Mouse (Mus musculus) limb, embryonic 11.5 days (tissue): ENCODE data around the gene Yars. TPM values are rescaled to one million over a fixed set of nuclear protein-coding genes. Genes with fewer than 3 reads are reported as not detected.

Source experiments
- ATAC-seq: fragments of 200-750 bp; cut with Nextera tagmentation; 2 replicates; pipeline ENCODE4 v1.8.0; 2017; ENCODE audit warnings: low read depth; ENCODE audit not compliant: insufficient number of reproducible peaks, low FRiP score, low TSS enrichment
- DNase-seq: peaks from one replicate; pipeline ENCODE4 v3.0.0-alpha.2; 2015; ENCODE audit warnings: low spot score
- H3K27ac ChIP-seq: fragments of 300-500 bp; sonication (generic); replicated peaks from 2 replicates; pipeline ENCODE4 v1.5.1; 2014; ENCODE audit warnings: low read depth, mild to moderate bottlenecking, low read length
- H3K27me3 ChIP-seq: fragments of 300-500 bp; sonication (generic); 2 replicates; pipeline ENCODE4 v1.6.1; 2014; ENCODE audit warnings: mild to moderate bottlenecking, low read length, mixed read lengths; ENCODE audit not compliant: control insufficient read depth, insufficient read depth
- H3K36me3 ChIP-seq: fragments of 300-500 bp; sonication (generic); 2 replicates; pipeline ENCODE4 v1.6.1; 2014; ENCODE audit warnings: mild to moderate bottlenecking, low read length, moderate library complexity, mixed read lengths; ENCODE audit not compliant: control insufficient read depth, insufficient read depth
- H3K4me1 ChIP-seq: fragments of 300-500 bp; sonication (generic); 2 replicates; pipeline ENCODE4 v1.6.1; 2014; ENCODE audit warnings: low read length, mixed read lengths; ENCODE audit not compliant: control insufficient read depth, insufficient read depth
- H3K4me2 ChIP-seq: fragments of 300-500 bp; sonication (generic); 2 replicates; pipeline ENCODE4 v1.6.1; 2014; ENCODE audit warnings: low read depth, mild to moderate bottlenecking, moderate library complexity; ENCODE audit not compliant: severe bottlenecking
- H3K4me3 ChIP-seq: fragments of 300-500 bp; sonication (generic); 2 replicates; pipeline ENCODE4 v1.5.1; 2014; ENCODE audit warnings: low read depth, low read length
- H3K9ac ChIP-seq: fragments of 300-500 bp; sonication (generic); 2 replicates; pipeline ENCODE4 v1.6.1; 2014; ENCODE audit warnings: mild to moderate bottlenecking, low read length
- H3K9me3 ChIP-seq: fragments of 300-500 bp; sonication (generic); 2 replicates; pipeline ENCODE4 v1.6.1; 2016; ENCODE audit warnings: low read length; ENCODE audit not compliant: control insufficient read depth
- WGBS: fragments of 180-500 bp; shearing (Covaris S2); extraction: QIAGEN DNeasy Blood & Tissue Kit; methylation state at CpG from one replicate; pipeline ENCODE4 v1.1.7; 2014; 5-methylcytosine and 5-hydroxymethylcytosine counted together
- polyA plus RNA-seq: library from polyadenylated mRNA; unstranded; fragments of >200 nt; fragmentation: Nextera tagmentation; extraction: Ambion mirVana; gene quantifications from 2 replicates; pipeline ENCODE4 v1.2.1, GENCODE M21; 2014

The Yars gene
- polyA plus RNA-seq, 1 experiment from 2014 or later, result 84.8 TPM

- Histone ChIP-seq H3K4me2 (no peak overlapping the region), H3K27me3 (peaks cover 42% of the 10 kb centered on the region), H3K4me1 (peaks cover 15% of the 10 kb centered on the region), H3K27ac (no peak overlapping the region), H3K4me3 (no peak overlapping the region), H3K9ac (no peak overlapping the region), H3K9me3 (no peaks in the 10 kb centered on the region), H3K36me3 (no peaks in the 10 kb centered on the region)
- no peak for ATAC-seq
- WGBS, result 37% methylated on average over 15 of the region's 15 CpGs
- no peak for DNase-seq
Observed at GRCm38 (mm10) chr4:129246360-129247301, 57.1 kb downstream of the Yars start.

- H3K9me3 ChIP-seq, result no peaks in the 10 kb centered on the region
- H3K27me3 ChIP-seq, result peaks cover 42% of the 10 kb centered on the region
- no peak overlapping the region for H3K27ac ChIP-seq
- peak overlapping the region; percentile 49 for H3K4me3 ChIP-seq
- peak overlapping the region; percentile 68 for H3K9ac ChIP-seq
- WGBS, result 9% methylated on average over 24 of the region's 24 CpGs
- H3K36me3 ChIP-seq, result no peaks in the 10 kb centered on the region
- H3K4me1 ChIP-seq, result peaks cover 11% of the 10 kb centered on the region
- no peak for ATAC-seq
- DNase-seq, result no peak
- peak overlapping the region; percentile 100 for H3K4me2 ChIP-seq
Observed at GRCm38 (mm10) chr4:129247381-129248242, 58.1 kb downstream of the Yars start.

DNA sequence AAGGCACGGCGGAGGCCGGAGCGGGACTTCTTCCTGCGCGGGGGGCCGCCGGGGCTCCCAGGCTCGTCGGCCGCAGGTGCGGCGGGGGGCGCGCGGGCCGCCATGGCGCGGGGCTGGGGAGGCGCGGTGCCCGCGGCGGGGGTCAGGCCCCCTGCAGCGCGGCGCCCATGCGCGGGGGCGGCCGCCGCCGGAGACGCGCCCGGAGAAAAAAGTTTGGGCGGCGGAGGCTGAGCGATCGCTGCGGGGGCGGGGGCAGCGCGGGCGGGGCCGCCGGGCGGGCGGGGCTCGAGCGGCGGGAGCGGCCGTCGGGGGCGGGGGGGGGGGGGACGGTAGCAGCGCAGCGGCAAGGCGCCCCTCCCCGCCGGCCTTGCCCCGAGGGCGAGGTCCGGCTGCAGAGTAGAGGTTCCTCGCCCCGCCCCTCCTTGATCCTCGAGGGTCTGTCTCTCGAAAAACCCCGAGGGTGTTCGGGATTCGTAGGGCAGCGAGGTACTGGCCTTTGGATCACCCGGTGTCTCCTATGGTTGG, 58.7 kb downstream of the Yars start:
- ATAC-seq, result no peak
- H3K27ac ChIP-seq, result no peak overlapping the region
- WGBS, result under 1% methylated on average over 34 of the region's 74 CpGs

DNA sequence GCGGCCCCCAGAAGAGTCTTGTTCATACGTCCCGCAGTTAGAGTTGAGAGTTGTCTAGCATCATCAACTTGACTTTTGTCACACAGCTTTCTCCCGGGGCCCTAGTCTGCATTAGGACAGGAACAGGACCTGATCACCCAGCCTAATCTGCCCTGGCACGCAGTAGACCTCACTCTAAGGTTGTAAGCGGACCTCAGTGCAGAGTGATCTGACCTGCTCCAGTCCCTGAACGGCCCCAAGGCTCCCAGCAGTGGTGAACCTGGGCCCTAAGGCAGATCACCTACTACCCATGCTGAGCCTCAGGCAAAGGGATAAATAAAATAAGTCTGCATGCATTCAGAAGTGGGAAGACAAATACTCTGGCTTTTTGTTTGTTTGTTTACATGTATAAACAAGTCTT, 59.7 kb downstream of the Yars start:
- H3K27me3 ChIP-seq, result peaks cover 42% of the 10 kb centered on the region

More for the DNA sequence above, 58.7 kb downstream of the Yars start:
- peak; percentile 42 for DNase-seq
- peaks cover 11% of the 10 kb centered on the region for H3K4me1 ChIP-seq
- H3K9me3 ChIP-seq, result no peaks in the 10 kb centered on the region
- peak overlapping the region; percentile 68 for H3K9ac ChIP-seq
- H3K27me3 ChIP-seq, result peaks cover 42% of the 10 kb centered on the region
- H3K4me3 ChIP-seq, result peak overlapping the region; percentile 49
- H3K4me2 ChIP-seq, result peak overlapping the region; percentile 100
- H3K36me3 ChIP-seq, result no peaks in the 10 kb centered on the region

DNA sequence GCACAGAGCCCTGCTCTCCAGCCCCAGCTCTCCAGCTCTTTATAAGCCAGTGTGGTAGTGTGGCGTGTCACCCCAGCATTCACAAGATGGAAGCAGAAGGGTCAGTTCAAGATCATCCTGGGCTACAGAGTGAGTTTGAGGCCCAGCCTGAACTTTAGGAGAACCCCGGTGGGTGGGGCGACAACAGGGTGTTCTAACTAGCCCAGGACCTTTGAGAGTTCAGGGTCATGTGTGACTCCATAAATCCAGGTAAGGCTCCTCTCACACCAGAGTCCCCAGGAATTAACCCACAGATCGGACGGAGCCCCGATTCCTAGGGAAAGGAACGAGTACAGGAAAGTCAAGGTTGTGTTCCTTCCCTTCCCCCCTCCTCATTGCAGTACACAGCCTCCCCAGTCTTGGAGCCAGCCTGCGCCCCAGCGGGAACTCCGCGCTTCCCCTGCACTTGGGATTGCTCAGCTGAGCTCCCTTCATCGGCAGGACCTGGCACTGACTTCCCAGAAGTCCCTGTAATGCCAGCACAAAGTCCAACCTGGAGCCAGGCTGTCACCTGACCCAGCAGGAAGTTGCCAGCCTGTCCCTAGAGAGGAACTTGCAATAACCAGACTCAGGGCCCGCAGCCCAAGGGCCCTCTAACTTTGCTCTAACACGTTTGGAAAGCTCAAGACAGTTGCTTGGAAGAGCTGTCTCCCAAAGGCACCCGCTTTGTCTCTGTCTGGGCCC, 61.4 kb downstream of the Yars start:
- peaks cover 11% of the 10 kb centered on the region for H3K4me1 ChIP-seq
- H3K27me3 ChIP-seq, result peaks cover 39% of the 10 kb centered on the region
- ATAC-seq, result 0 out of 2 replicates have a peak, but pooled peaks have one; percentile 15
- DNase-seq, result no peak
- peak overlapping the region; percentile 30; the same call in 1 of the 2 replicates for H3K4me2 ChIP-seq
- H3K9me3 ChIP-seq, result no peaks in the 10 kb centered on the region
- WGBS, result 19% methylated on average over 15 of the region's 15 CpGs
- no peaks in the 10 kb centered on the region for H3K36me3 ChIP-seq
- peak overlapping the region; percentile 5; the same call in 1 of the 2 replicates for H3K4me3 ChIP-seq
- no peak overlapping the region for H3K27ac ChIP-seq
- no peak overlapping the region for H3K9ac ChIP-seq

More for the DNA sequence above, 59.7 kb downstream of the Yars start:
- Histone ChIP-seq H3K27ac (no peak overlapping the region), H3K4me2 (no peak overlapping the region), H3K4me3 (no peak overlapping the region), H3K9ac (no peak overlapping the region), H3K36me3 (no peaks in the 10 kb centered on the region), H3K4me1 (peaks cover 11% of the 10 kb centered on the region), H3K9me3 (no peaks in the 10 kb centered on the region)
- no peak for ATAC-seq
- WGBS, result 23% methylated on average over 7 of the region's 7 CpGs
- no peak for DNase-seq

- H3K27me3 ChIP-seq, result peaks cover 34% of the 10 kb centered on the region
- no peaks in the 10 kb centered on the region for H3K36me3 ChIP-seq
- no peaks in the 10 kb centered on the region for H3K9me3 ChIP-seq
- ATAC-seq, result no peak
- 2% methylated on average over 15 of the region's 15 CpGs for WGBS
- H3K27ac ChIP-seq, result no peak overlapping the region
- no peak for DNase-seq
- peaks cover 13% of the 10 kb centered on the region for H3K4me1 ChIP-seq
- H3K4me2 ChIP-seq, result peak overlapping the region; percentile 30; the same call in 1 of the 2 replicates
- peak overlapping the region; percentile 5; the same call in 1 of the 2 replicates for H3K4me3 ChIP-seq
- H3K9ac ChIP-seq, result no peak overlapping the region
Observed at GRCm38 (mm10) chr4:129251482-129252125, 62.0 kb downstream of the Yars start.

DNA sequence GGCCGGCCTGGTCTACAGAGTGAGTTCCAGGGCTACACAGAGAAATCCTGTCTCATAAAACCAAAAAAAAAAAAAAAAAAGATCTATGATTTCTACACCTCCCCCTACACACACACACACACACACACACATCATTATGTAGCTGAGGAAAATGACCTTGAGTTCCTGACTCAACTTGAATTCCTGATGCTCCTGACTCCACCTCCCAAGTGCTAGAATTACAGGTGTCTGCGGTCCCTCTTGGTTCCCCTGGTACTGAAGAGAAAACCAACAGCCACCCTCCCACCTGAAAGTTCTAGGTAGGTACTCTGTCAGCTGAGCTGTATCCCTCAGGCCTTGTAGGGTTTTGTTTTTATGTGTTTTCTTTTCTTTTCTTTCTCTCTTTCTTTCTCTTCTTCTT, 62.9 kb downstream of the Yars start:
- 89% methylated on average over 2 of the region's 2 CpGs for WGBS
- Histone ChIP-seq H3K36me3 (no peaks in the 10 kb centered on the region), H3K9ac (no peak overlapping the region), H3K4me2 (no peak overlapping the region), H3K4me3 (no peak overlapping the region), H3K27ac (no peak overlapping the region), H3K4me1 (peaks cover 15% of the 10 kb centered on the region), H3K9me3 (no peaks in the 10 kb centered on the region), H3K27me3 (peaks cover 25% of the 10 kb centered on the region)
- ATAC-seq (no peak), DNase-seq (no peak)
